Mouse (Mus musculus) spleen, postnatal 14 days (tissue): Measurements from ENCODE around the gene Emd.

Source experiments
- DNase-seq, 2 experiments: peaks; one replicate each; pipeline ENCODE4 v3.0.0; 2021 to 2022; ENCODE audit warnings: low spot score in 2 of 2

Emd gene

DNA sequence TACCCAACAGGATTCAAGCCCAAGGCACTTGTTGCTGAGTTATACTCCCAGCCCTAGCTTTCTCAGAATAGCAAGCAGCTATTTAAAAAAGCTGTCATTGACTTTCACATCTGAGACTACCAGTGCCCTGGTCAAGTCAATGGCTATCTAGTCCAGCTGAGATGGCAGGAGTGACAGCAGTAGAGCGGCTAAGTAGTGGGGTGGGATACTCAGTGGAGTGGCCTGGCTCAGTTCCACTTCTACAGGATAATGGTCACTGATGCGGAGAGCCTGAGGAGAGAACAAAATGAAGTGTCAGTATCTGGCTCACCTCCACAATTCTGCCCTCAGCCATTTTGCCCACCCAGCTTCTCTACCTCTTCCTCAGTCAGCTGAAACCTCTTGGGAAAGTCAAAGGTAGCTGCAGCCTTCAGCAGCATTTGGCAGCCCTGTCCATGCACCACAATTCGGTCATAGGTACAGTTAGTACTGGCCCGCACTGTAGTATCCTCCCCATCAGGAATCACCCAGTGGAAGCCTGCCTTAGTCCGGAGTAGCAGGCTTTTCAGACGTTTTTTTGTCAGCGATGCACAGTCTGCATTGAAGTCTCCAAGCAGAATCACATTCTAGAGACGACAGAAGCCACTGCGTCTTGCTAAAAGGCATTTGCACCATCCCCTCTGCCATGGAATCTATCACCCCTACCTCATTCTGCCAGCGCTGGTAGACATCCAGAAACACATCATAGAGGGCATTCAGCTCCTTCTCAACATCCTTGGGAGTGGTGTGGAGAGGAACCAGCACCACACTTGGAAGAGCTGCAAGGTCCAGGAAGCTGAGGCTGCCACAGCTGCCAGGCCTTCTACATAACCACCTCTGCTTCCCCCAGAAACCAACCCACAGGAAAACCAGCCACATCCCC is 19.2 kb downstream of the Emd start:
- no peak for DNase-seq

DNA sequence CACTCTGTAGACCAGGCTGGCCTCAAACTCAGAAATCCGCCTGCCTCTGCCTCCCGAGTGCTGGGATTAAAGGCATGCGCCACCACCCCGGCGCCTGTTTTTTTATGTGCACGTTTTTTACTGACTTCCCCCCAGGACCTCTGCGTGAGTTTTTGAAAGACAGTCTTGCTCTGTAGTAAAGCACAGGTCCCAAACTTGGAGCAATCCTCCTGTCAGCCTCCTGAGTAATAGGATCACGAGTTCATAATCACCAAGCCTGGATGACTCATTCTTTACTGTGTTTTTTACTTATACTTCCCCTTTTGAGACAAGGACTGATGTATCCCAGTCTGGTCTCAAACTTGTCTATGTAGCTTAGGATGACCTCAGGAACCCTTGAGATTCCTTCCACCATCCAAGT is 23.4 kb downstream of the Emd start:
- no peak for DNase-seq

DNA sequence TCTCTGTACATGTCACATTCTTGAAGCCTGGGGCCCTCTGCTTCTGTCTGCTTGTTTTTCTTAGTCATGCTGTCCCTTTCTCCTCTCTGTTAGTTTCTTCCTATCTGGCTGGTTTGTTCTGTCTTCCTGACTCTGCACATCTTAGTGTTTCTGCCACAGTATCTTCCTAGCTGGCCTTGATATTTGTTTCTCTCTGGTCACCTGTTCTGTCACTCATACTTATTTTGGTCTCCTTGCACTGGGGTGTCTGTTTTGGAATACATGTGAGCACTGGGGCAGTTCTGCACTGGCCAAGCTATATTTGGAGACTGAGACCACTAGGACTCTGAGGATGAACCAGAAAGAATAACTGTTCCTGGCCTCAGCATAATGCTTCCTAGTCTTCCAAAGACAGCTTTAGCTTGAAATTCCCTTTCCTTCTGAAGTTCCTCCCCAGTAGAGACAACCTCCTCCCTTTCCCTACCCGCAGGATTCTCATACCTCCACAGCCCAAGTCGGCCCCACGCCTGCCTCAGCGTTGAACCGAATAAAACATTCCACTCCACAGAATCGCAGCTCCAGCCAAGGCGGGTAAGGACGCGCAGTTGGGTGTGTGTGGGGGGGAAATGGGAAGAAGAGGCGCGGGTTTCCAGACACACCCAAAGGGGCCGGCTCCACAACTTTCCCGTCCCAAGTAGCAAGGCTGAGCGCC is 26.7 kb downstream of the Emd start:
- no peak for DNase-seq

DNA sequence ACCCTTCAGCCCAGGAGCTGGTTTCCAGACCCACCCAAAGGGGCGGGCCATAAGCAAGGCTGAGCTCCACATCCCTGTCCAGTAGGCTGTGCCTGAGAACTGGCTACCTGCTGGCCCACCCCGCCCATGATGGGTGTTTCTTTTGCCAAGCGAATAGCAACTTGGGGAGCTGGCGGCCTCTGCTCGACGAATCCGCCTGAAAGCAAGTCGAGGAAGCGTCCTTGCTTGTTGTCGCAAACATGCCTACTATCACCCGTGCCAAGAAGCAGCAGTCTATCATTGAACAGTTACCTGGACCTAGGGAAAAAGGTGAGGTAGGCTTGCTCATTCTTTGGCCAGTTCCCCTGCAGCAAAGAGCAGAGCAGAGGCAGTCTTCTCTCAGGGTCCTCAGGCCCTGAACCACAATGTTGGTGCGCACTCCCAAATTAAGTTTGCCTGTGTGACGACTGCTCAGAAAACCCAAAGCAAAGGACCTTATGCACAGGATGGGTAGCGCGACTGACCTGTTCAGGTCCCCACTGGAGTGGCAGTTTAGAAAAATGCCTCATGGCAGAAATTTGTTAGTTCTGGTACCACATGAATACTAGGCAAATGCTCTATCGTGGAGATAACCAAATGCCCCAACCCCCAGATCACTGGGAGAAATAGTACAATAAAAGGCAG is 27.4 kb downstream of the Emd start, which contains the start of the genes Taz and Dnase1l1:
TSS of gene Taz (plus strand) at position 181 of the 663 bp plus-strand sequence.
TSS of gene Dnase1l1 (minus strand) at position 606 of the 663 bp plus-strand sequence.
- DNase-seq, result peak; percentile 47 to 62

DNA sequence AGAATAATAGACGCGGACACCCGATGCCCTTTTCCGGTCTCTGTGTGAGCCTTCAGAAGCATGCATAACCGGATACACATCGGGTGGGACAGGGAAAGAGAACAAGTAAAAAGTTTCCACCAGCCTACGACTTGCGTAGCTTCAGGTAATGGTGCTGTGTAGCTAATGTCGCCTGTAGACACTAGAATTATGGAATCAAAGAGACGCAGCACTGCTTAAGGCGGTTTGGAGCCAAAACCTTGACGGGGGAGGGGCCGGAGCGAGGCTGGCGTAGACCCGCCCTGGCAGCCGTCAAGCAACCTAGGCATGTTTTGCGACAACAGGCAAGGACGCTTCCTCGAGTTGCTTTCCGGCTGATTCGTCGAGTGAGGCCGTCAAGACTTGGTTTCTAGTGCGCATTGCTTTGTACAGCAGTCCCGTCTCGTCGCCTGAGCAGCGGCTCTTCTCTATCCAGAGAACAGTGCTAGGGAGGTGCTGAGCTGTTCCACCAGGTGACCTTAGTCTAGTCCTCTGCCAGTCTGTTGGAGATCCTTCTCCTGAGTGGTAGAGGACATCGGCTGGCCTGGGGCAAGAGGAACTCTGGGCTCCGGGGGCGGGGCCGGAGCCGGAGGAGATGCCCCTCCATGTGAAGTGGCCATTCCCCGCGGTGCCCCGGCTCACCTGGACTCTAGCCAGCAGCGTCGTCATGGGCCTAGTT is 28.1 kb downstream of the Emd start:
- peak; percentile 71 to 77 for DNase-seq

DNA sequence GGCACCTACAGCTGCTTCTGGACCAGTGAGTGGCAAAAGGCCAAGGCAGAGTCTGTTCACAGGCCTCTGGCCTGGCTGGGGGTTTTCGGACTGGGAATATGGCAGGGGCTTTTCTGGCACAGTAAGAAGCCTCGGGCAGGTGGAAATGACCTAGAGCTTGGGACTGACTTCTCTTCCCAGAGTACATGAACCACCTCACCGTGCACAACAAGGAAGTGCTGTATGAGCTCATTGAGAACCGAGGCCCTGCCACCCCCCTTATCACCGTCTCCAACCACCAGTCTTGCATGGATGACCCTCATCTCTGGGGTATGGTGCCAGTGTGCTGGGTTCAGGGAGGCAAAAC is 28.6 kb downstream of the Emd start:
- no peak for DNase-seq

DNA sequence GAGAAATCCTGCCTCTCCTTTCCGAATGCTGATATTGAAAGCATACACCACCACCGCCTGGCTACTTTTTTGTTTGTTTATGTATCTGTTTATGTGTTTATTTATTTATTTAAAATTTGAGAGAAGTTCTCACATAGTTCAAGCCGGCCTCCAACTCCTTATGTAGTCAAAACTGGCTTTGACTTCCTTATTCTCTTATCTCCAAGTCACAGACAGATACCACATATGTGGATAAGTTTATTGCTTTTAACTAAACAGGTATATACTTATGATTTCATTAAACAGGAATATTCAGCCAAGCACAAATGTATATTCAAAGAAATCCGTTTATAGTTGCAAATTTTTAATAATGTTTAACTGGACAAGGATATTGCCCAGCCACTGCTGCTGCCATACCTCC is 38.9 kb downstream of the Emd start:
- no peak for DNase-seq

DNA sequence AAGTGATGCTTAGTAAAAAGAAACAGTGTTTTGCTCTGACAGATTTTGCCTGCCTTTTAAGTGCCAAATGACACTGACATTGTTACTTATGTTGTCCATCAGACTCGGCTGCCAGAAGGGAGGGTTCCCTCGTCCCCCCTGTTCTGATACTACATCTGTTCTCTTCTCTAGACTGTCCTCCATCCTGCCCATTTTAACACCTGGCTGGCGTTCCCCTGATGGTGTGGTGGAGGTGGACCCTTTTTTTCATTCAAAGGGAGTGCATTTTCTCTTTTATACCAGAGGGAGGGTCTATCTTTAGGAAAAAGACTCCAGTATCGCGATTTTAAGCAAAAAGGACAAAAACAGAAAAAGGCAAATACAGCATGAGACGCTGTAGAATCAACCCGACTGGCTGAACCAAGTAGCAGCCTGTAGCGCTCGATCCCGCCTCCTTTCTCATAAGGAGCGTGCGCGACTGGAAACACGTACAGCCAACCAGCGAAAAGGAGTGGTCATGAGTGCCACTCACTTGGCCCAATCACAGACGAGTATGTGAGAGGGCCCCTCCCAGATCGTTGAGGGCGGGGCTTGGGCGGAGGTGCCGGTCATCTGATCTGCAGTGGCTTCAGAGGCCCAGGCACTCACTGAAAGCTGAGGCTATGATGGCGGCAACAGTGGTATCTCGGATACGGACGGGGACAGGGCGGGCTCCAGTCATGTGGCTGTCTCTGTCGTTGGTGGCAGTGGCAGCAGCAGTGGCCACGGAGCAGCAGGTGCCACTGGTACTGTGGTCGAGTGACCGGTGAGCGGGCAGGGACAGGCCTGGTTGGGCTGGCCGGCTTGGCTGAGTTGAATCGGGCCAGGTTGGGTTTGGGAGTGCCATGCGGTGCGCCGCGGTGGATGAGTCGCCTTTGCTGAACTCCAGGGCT is 42.3 kb downstream of the Emd start, which contains the start of gene Atp6ap1:
TSS of gene Atp6ap1 (plus strand) at position 560 of the 911 bp plus-strand sequence.
- peak; percentile 86 to 87 for DNase-seq

DNA sequence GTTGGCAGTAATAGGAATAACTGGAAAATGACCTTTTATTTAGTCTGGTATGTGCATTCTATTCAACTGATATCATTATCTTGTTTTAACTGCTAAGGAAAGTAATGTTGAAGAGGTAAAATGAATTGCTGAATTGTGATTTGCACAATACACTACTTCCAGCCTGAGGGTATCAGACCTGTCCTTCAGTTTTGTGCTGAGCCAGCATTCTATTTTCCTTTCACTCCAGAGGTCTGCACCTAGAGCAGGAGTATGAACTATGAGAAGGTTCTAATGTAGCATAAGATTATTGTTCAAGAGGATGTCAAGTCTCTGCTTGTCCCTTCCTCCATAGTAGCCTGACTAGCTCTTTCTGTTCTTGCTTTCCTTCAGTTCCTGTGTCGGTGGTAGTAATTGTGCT is 43.9 kb downstream of the Emd start:
- DNase-seq, result no peak

DNA sequence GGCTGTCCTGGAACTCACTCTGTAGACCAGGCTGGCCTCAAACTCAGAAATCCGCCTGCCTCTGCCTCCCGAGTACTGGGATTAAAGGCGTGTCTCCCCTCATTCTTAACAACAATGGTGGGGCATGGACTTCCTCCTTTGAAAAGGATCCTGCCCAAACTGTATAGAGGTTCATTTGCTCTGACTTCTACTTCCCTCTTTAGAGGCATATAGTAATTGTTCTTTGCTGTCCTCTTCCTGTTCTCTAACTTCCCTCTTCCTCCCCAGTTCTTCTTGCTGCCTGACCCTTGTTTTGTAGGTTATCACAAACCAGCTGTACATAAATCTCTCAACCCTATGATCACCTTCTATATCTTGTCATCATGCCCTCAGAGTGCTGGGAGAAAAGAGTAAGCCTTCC is 45.2 kb downstream of the Emd start:
- DNase-seq, result no peak

DNA sequence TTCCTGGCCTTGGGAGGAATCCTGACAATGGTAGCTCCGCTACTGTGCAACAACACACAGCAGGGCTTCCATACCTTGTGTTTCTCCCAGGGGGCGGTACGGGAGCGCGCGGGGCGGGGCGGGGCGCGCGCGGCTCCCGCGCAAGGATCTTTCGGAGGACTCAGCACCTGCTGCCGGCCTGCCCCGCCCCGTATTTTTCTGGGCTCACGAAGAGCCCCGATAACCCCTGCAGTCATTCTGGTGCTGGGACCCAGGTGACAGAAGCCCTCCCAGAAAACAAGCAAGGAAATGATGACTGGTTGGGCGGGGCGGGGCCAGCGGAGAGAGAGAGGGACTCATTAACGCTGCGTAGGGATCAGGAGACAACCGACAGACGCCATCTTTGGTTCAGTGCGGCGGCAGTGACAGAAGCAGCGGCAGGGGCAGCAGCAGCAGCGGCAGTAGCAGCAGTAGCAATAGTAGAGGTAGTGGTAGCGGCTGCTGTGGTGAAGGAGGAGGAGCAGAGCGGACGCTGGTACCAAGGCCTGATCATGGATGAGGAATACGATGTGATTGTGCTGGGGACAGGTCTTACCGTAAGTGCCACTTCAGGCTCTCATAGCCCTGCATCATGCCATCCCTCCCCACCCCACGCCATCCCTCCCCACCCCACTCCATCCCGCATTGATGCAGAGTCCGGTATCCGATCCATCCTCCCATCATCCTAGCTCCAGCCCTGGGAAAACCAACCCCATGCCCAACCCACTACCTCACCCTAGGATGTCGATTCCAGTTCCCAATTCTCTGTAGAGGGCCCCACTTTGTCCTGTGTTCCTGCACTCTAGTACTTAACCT is 50.6 kb downstream of the Emd start, which contains the start of gene Gdi1:
TSS of gene Gdi1 (plus strand) at position 132 of the 834 bp plus-strand sequence.
- peak; percentile 48 to 60 for DNase-seq
